Mouse (Mus musculus): ENCODE measurements around the gene Olfr1555-ps1. TPM values are rescaled to one million over a fixed set of nuclear protein-coding genes. Genes with fewer than 3 reads are reported as not detected.
"Not testable (repeated sequence)": the region's sequence is repeated elsewhere in the genome, so short reads cannot be mapped to it uniquely, and the experiment has no call there.

The Olfr1555-ps1 gene
- total RNA-seq (2021) = not detected
- long read RNA-seq, experiment 1 = 0 reads
- long read RNA-seq, experiment 2 = 0 reads

- H3K4me3 ChIP-seq; H3K27ac ChIP-seq; DNase-seq (ENCODE audit: low spot score in 2 of 2): not testable (repeated sequence)
Measured at GRCm38 (mm10) chr19:12170062-12170599, at the start of gene Olfr1555-ps1. Gene Olfr1555-ps1, minus strand, starts transcription at chr19:12170112.

GRCm38 (mm10) chr19:12200334-12200733, 30.4 kb upstream of the Olfr1555-ps1 start, which contains the start of gene Olfr1431:
Gene Olfr1431, plus strand, starts transcription at chr19:12200634.
- Histone ChIP-seq H3K4me3 (no peak within 1 kb of the TSS), H3K27ac (no peak within 1 kb of the TSS)
- no peak for TF ChIP-seq CTCF (conservative IDR thresholded peaks at IDR 0.05)
- DNase-seq (ENCODE audit: low spot score in 2 of 2) = no peak

- not testable (repeated sequence) for H3K4me3 ChIP-seq; DNase-seq (ENCODE audit: low spot score in 2 of 2); H3K27ac ChIP-seq
Measured at GRCm38 (mm10) chr19:12199076-12199475, 29.2 kb upstream of the Olfr1555-ps1 start.

- DNase-seq (ENCODE audit: low spot score in 2 of 2); H3K4me3 ChIP-seq: not testable (repeated sequence)
- H3K27ac ChIP-seq = peak overlapping the region; percentile 36; the same call in 1 of the 2 replicates
Measured at GRCm38 (mm10) chr19:12175431-12175830, 5.5 kb upstream of the Olfr1555-ps1 start.

GRCm38 (mm10) chr19:12145452-12145851, 24.5 kb downstream of the Olfr1555-ps1 start:
- no peak overlapping the region for H3K4me3 ChIP-seq
- 0 out of 2 replicates have a peak overlapping the region, but pooled peaks have one; percentile 1 for H3K27ac ChIP-seq
- no peak for TF ChIP-seq CTCF (conservative IDR thresholded peaks at IDR 0.05)
- DNase-seq (ENCODE audit: low spot score in 2 of 2) = peak in 1 of 2 experiments; percentile 49

GRCm38 (mm10) chr19:12143356-12143755, 26.6 kb downstream of the Olfr1555-ps1 start:
- no peak for TF ChIP-seq CTCF (conservative IDR thresholded peaks at IDR 0.05)
- peak; percentile 72 to 87 for DNase-seq (ENCODE audit: low spot score in 2 of 2)
- H3K27ac ChIP-seq = peak overlapping the region; percentile 78
- no peak overlapping the region for H3K4me3 ChIP-seq

- H3K4me3 ChIP-seq = no peak overlapping the region
- no peak overlapping the region for H3K27ac ChIP-seq
- peak; percentile 47 to 63 for DNase-seq (ENCODE audit: low spot score in 2 of 2)
- TF ChIP-seq CTCF (conservative IDR thresholded peaks at IDR 0.05) = peak; percentile 92
Measured at GRCm38 (mm10) chr19:12134289-12134688, 35.6 kb downstream of the Olfr1555-ps1 start.

- H3K4me3 ChIP-seq = no peak within 1 kb of the TSS
- no peak within 1 kb of the TSS for H3K27ac ChIP-seq
- TF ChIP-seq CTCF (conservative IDR thresholded peaks at IDR 0.05) = no peak
- no peak for DNase-seq (ENCODE audit: low spot score in 2 of 2)
Measured at GRCm38 (mm10) chr19:12123103-12123502, 46.8 kb downstream of the Olfr1555-ps1 start, which contains the start of gene Olfr76. Gene Olfr76, minus strand, starts transcription at chr19:12123203.

GRCm38 (mm10) chr19:12116464-12116863, 53.4 kb downstream of the Olfr1555-ps1 start:
- no peak for TF ChIP-seq CTCF (conservative IDR thresholded peaks at IDR 0.05)
- Histone ChIP-seq H3K27ac (no peak overlapping the region), H3K4me3 (no peak overlapping the region)
- DNase-seq (ENCODE audit: low spot score in 2 of 2) = no peak

- Histone ChIP-seq H3K4me3 (no peak within 1 kb of the TSS), H3K27ac (no peak within 1 kb of the TSS)
- no peak for DNase-seq (ENCODE audit: low spot score in 2 of 2)
- TF ChIP-seq CTCF (conservative IDR thresholded peaks at IDR 0.05) = no peak
Measured at GRCm38 (mm10) chr19:12115797-12116196, 54.1 kb downstream of the Olfr1555-ps1 start, which contains the start of gene Olfr1428. Gene Olfr1428, minus strand, starts transcription at chr19:12115897.

Other genes with a start within 250 kb of the Olfr1555-ps1 start
- 10 to 100 TPM; 50.3 to 50.9 TPM for gene Osbp, start 204.2 kb downstream of the Olfr1555-ps1 start, total RNA-seq (2021)
- not detected for gene Olfr1423, start 128.8 kb downstream of the Olfr1555-ps1 start, total RNA-seq (2021)
- not detected for gene Olfr1424, start 107.4 kb downstream of the Olfr1555-ps1 start, total RNA-seq (2021)
- gene Olfr1425, start 92.4 kb downstream of the Olfr1555-ps1 start, total RNA-seq (2021) = not detected
- gene Olfr1426, start 78.1 kb downstream of the Olfr1555-ps1 start, total RNA-seq (2021) = not detected
- gene Olfr1427, start 66.8 kb downstream of the Olfr1555-ps1 start, total RNA-seq (2021) = not detected
- not detected for gene Olfr1428, start 54.2 kb downstream of the Olfr1555-ps1 start, total RNA-seq (2021)
- not detected for gene Olfr76, start 46.9 kb downstream of the Olfr1555-ps1 start, total RNA-seq (2021)
- gene Olfr1431, start 30.5 kb upstream of the Olfr1555-ps1 start, total RNA-seq (2021) = not detected
- gene Olfr1432, start 62.5 kb upstream of the Olfr1555-ps1 start, total RNA-seq (2021) = not detected
- gene Olfr262, start 71.5 kb upstream of the Olfr1555-ps1 start, total RNA-seq (2021) = not detected
- gene Olfr235, start 90.9 kb upstream of the Olfr1555-ps1 start, total RNA-seq (2021) = not detected
- gene Olfr1434, start 109.7 kb upstream of the Olfr1555-ps1 start, total RNA-seq (2021) = not detected
- not detected for gene Olfr1436, start 129.0 kb upstream of the Olfr1555-ps1 start, total RNA-seq (2021)
- not detected for gene Olfr1437, start 155.0 kb upstream of the Olfr1555-ps1 start, total RNA-seq (2021)
- gene Olfr1438-ps1, start 165.8 kb upstream of the Olfr1555-ps1 start, total RNA-seq (2021) = not detected
- gene Olfr1440, start 217.2 kb upstream of the Olfr1555-ps1 start, total RNA-seq (2021) = not detected
- gene Olfr1441, start 247.3 kb upstream of the Olfr1555-ps1 start, total RNA-seq (2021) = not detected